Mouse (Mus musculus): ENCODE data around the gene Depdc7. TPM values are rescaled to one million over a fixed set of nuclear protein-coding genes. Genes with fewer than 3 reads are reported as not detected.
A peak's percentile ranks its signal among the peaks of the same experiment; 100 is the strongest.

The Depdc7 gene
- total RNA-seq, 2 experiments from 2014 or later = 1.6 to 2.2 TPM

- DNase-seq (ENCODE audit: low spot score in 2 of 2) = peak in 1 of 2 experiments; percentile 54
- no peak for TF ChIP-seq CTCF (conservative IDR thresholded peaks at IDR 0.05)
- Histone ChIP-seq H3K4me3 (peak within 1 kb of the TSS; percentile 94), H3K27ac (peak within 1 kb of the TSS; percentile 97)
Measured at GRCm38 (mm10) chr2:104711585-104712485, 30.8 kb downstream of the Depdc7 start, which contains the start of gene Tcp11l1. Tcp11l1 (minus strand) TSS chr2:104712169.

DNA sequence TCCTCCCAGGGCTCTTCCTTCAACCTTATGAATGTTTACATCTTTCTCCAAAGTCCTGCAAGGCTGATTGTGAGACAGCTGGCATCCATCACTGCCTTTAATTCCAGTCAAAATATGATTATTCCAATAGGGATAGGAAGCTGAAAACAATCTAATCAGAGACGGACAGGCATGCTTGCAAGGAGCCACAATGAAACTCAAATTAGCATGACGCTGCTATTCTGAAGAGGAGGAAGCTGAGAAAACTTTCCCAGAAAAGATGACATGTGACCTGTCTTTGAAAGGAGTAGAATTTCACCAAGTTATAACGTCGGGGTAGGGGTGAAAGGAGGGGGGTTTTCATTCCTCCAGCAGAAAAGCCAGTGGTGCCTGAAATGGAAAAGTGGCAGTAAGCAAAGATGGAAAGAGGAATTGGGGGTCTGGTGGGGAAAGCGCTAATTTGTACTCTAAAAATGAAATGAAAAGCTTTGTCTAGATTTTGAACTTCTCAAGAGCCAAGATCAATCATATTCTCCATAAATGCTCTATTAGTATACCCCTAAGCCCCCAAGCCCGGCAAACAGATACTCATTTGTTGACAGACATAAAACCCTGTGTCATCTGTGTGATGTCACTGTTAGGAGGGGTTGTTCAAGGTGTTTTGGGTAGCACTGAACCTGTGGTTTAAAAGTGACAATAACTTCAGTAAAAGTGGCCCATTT, 31.9 kb downstream of the Depdc7 start:
- H3K27ac ChIP-seq = no peak overlapping the region
- peak overlapping the region; percentile 94 for H3K4me3 ChIP-seq
- no peak for TF ChIP-seq CTCF (conservative IDR thresholded peaks at IDR 0.05)

GRCm38 (mm10) chr2:104709786-104710337, 32.8 kb downstream of the Depdc7 start:
- no peak overlapping the region for H3K4me3 ChIP-seq
- no peak; the same call in 1 of the 2 replicates for TF ChIP-seq CTCF (conservative IDR thresholded peaks at IDR 0.05)
- DNase-seq (ENCODE audit: low spot score in 2 of 2) = no peak

More for the DNA sequence above, 31.9 kb downstream of the Depdc7 start:
- no peak for DNase-seq (ENCODE audit: low spot score in 2 of 2)

DNA sequence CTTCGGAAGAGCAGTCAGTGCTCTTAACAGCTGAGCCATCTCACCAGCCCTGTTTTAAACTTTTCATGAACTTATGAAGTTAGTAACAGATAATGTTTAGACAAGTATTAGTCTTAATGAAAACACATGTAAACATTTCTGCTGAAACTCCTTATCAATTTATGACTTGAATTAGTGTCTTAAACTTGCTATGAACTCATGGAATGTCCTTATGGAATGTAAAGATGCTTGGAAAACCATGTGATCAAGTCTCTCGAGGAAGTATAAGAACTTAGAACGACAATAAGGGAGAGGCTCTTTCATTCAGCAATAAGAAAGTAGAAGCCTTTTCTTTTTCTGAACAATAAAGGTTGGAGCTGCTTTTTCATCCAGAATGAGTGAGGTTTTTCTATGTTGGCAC, 38.3 kb downstream of the Depdc7 start:
- TF ChIP-seq CTCF (conservative IDR thresholded peaks at IDR 0.05) = no peak
- Histone ChIP-seq H3K4me3 (no peak overlapping the region), H3K27ac (no peak overlapping the region)
- DNase-seq (ENCODE audit: low spot score in 2 of 2) = no peak

More at GRCm38 (mm10) chr2:104709786-104710337, 32.8 kb downstream of the Depdc7 start:
- H3K27ac ChIP-seq = no peak overlapping the region

DNA sequence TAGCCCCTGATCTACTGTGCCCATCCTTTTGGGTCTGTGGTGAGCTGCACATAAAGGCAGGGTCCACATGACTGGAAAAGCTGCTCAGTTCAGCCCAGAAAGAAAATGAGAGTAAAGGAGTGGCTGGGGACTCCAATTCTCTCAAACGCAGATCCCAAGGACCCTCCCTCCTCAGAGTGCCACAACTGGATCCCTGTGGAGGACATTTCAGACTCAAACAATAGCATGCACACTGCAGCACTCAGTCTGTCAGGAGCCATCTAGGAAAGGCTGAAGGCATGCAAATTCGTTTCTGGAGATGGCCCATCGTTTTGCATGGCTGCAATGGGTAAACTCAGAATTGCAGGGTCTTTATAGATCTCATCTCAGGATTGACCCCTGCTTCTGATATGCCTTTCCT, 39.5 kb downstream of the Depdc7 start:
- Histone ChIP-seq H3K27ac (no peak overlapping the region), H3K4me3 (no peak overlapping the region)
- no peak for TF ChIP-seq CTCF (conservative IDR thresholded peaks at IDR 0.05)
- no peak for DNase-seq (ENCODE audit: low spot score in 2 of 2)

- Histone ChIP-seq H3K4me3 (no peak overlapping the region), H3K27ac (no peak overlapping the region)
- no peak for DNase-seq (ENCODE audit: low spot score in 2 of 2)
- no peak for TF ChIP-seq CTCF (conservative IDR thresholded peaks at IDR 0.05)
Measured at GRCm38 (mm10) chr2:104699659-104700058, 43.0 kb downstream of the Depdc7 start.

- TF ChIP-seq CTCF (conservative IDR thresholded peaks at IDR 0.05) = no peak
- no peak overlapping the region for H3K27ac ChIP-seq
- H3K4me3 ChIP-seq = no peak overlapping the region
- no peak for DNase-seq (ENCODE audit: low spot score in 2 of 2)
Measured at GRCm38 (mm10) chr2:104692551-104692950, 50.1 kb downstream of the Depdc7 start.

DNA sequence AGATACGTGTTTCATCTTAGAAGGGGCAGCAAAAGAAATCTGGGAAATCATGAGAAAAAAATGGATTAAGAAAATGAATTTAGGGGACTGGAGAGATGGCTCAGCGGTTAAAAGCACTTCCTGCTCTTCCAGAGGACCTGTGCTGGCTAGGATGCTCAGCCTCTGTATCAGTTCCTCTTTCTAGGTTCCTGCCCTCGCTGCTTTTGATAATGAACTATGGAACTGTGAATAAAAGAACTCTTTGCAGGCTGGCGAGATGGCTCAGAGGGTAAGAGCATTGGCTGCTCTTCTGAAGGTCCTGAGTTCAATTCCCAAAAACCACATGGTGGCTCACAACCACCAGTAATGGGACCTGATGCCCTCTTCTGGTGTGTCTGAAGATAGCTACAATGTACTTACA, 52.0 kb downstream of the Depdc7 start:
- Histone ChIP-seq H3K4me3 (no peak overlapping the region), H3K27ac (no peak overlapping the region)
- no peak for DNase-seq (ENCODE audit: low spot score in 2 of 2)
- TF ChIP-seq CTCF (conservative IDR thresholded peaks at IDR 0.05) = no peak; the same call in 1 of the 2 replicates

DNA sequence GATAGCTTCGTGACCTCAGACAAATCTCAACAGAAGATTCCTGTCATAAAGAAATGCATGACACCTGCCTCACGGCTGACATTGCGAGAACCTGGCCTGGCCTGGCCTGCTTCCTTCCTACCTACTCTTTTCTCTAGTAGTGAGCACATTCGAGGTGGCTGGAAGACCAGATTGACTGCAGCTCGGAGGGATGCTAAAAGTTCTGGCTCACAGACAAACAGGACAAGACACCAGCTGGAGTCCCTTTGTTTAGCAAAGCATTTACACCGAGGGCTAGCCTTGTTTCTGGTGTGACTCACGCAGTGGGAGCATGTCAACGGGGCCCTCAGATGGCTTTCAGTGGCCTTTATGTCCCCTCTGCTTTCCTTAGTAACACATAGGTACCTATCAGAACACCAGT, 54.0 kb downstream of the Depdc7 start:
- no peak for TF ChIP-seq CTCF (conservative IDR thresholded peaks at IDR 0.05)
- DNase-seq (ENCODE audit: low spot score in 2 of 2) = no peak
- no peak overlapping the region for H3K27ac ChIP-seq
- no peak overlapping the region for H3K4me3 ChIP-seq

GRCm38 (mm10) chr2:104688321-104688720, 54.4 kb downstream of the Depdc7 start:
- Histone ChIP-seq H3K27ac (no peak overlapping the region), H3K4me3 (no peak overlapping the region)
- TF ChIP-seq CTCF (conservative IDR thresholded peaks at IDR 0.05) = no peak
- DNase-seq (ENCODE audit: low spot score in 2 of 2) = no peak

GRCm38 (mm10) chr2:104687261-104687660, 55.4 kb downstream of the Depdc7 start:
- no peak for TF ChIP-seq CTCF (conservative IDR thresholded peaks at IDR 0.05)
- Histone ChIP-seq H3K27ac (no peak overlapping the region), H3K4me3 (no peak overlapping the region)
- DNase-seq (ENCODE audit: low spot score in 2 of 2) = no peak

- TF ChIP-seq CTCF (conservative IDR thresholded peaks at IDR 0.05) = peak; percentile 99
- Histone ChIP-seq H3K27ac (no peak overlapping the region), H3K4me3 (no peak overlapping the region)
- DNase-seq (ENCODE audit: low spot score in 2 of 2) = peak; percentile 80 to 83
Measured at GRCm38 (mm10) chr2:104685418-104685817, 57.3 kb downstream of the Depdc7 start.

GRCm38 (mm10) chr2:104684771-104685170, 57.9 kb downstream of the Depdc7 start:
- TF ChIP-seq CTCF (conservative IDR thresholded peaks at IDR 0.05) = no peak

More at GRCm38 (mm10) chr2:104684771-104685170, 57.9 kb downstream of the Depdc7 start:
- Histone ChIP-seq H3K27ac (no peak overlapping the region), H3K4me3 (no peak overlapping the region)
- DNase-seq (ENCODE audit: low spot score in 2 of 2) = no peak
